In genomic region chr6:91152892-91153548, GRCm38 (mm10) we compare ENCODE assay signal across 9 mouse cellular contexts. TPM values are rescaled to one million over a fixed set of nuclear protein-coding genes. Genes with fewer than 3 reads are reported as not detected.
A peak's percentile ranks its signal among the peaks of the same experiment; 100 is the strongest.
DNase-seq lines count a peak whose midpoint lies in the region; ATAC-seq and TF ChIP-seq lines count a peak whose summit lies in the region.
"Had no signal": no experiment of that assay in that cellular context is flagged by ENCODE, and none has a peak within 500 bp of the region (broad histone marks: within the 10 kb centered on the region; RNA-seq: fewer than 3 reads in every experiment).

No protein-coding gene starts in this region.

- H3K4me2 ChIP-seq in liver, postnatal 0 days (ENCODE audit: low read depth, low read length), result peak overlapping the region; percentile 51

- no peak overlapping the region for H3K9ac ChIP-seq in liver, postnatal 0 days (replicated peaks)

- H3K9me3 ChIP-seq in liver, postnatal 0 days (ENCODE audit: low read length), result no peaks in the 10 kb centered on the region

- no peaks in the 10 kb centered on the region; the same call in 1 of the 2 replicates for H3K27me3 ChIP-seq in liver, postnatal 0 days (ENCODE audit: insufficient read depth, low read length)

- peak overlapping the region; percentile 31; the same call in 1 of the 2 replicates for H3K27ac ChIP-seq in liver, postnatal 0 days (ENCODE audit: low read depth)
- H3K27ac ChIP-seq in gastrocnemius, adult 2 months, result no peak overlapping the region

- WGBS in liver, postnatal 0 days (ENCODE audit: insufficient replicate concordance), result 25% methylated on average over 7 of the region's 7 CpGs

- peaks cover 37% of the 10 kb centered on the region for H3K4me1 ChIP-seq in liver, postnatal 0 days (ENCODE audit: insufficient read depth)

- no peak overlapping the region for H3K4me3 ChIP-seq in liver, postnatal 0 days (ENCODE audit: low read depth, low read length)
- H3K4me3 ChIP-seq in gastrocnemius, adult 2 months, result no peak overlapping the region

- ATAC-seq in liver, postnatal 0 days, result no peak

- TF ChIP-seq CTCF in liver, postnatal 0 days (IDR thresholded peaks at IDR 0.05; ENCODE audit: low read depth), result no peak
- no peak for TF ChIP-seq CTCF in gastrocnemius, adult 2 months (IDR thresholded peaks at IDR 0.05)

- peak; percentile 55 for DNase-seq in cerebellum, adult 11-12 months
- DNase-seq in cerebellum, postnatal 36 days, result no peak
- peak; percentile 48 for DNase-seq in right cerebral cortex, postnatal 25 days
- DNase-seq in right cerebral cortex, adult 18-20 months, result no peak
- DNase-seq in liver, postnatal 0 days, result no peak
- peak; percentile 41 for DNase-seq in thymus, postnatal 25 days
- DNase-seq in gastrocnemius, adult 2 months, result no peak
- no peak for DNase-seq in frontal cortex, postnatal 10 days (ENCODE audit: low spot score in 2 of 2)
- DNase-seq: heart, postnatal 14 days had no signal

- no peaks in the 10 kb centered on the region for H3K36me3 ChIP-seq in liver, postnatal 0 days (replicated peaks; ENCODE audit: insufficient read depth, low read length)

- no peak for TF ChIP-seq EP300 in liver, postnatal 0 days (IDR thresholded peaks at IDR 0.05; ENCODE audit: low read depth)

- intact Hi-C loops in gastrocnemius, adult 2 months (cut with DNase I), result no loop called here

RNA-seq across cellular contexts. Expression of gene Hdac11, which starts 3.4 kb away (rescaled TPM):
- 3.4 and 4.6 TPM in 2 replicates for polyA plus RNA-seq in liver, postnatal 0 days (2015; fragmentation: Nextera tagmentation; extraction: Ambion mirVana)
- 1 to 10 TPM; 5.1 to 6.5 TPM for total RNA-seq in gastrocnemius, adult 2 months (2021)

RNA-seq across cellular contexts. Expression of gene Nup210, which starts 36.4 kb away (rescaled TPM):
- polyA plus RNA-seq in liver, postnatal 0 days (2015; fragmentation: Nextera tagmentation; extraction: Ambion mirVana), result 8.5 and 11.8 TPM in 2 replicates
- 10 to 100 TPM; 18.8 to 31.7 TPM for total RNA-seq in gastrocnemius, adult 2 months (2021)

RNA-seq across cellular contexts. Expression of gene Fbln2, which starts 59.2 kb away (rescaled TPM):
- polyA plus RNA-seq in liver, postnatal 0 days (2015; fragmentation: Nextera tagmentation; extraction: Ambion mirVana), result 3.8 and 4.0 TPM in 2 replicates
- total RNA-seq in gastrocnemius, adult 2 months (2021), result 10 to 100 TPM; 43.6 to 64.7 TPM

Comparison
In these comparisons a context has a peak if more than half of its experiments do, and no peak if none do; other contexts are left out.
1. DNase-seq: peak in cerebellum, adult 11-12 months (single experiment), right cerebral cortex, postnatal 25 days (single experiment) and thymus, postnatal 25 days (single experiment); none in cerebellum, postnatal 36 days (0 of 2), right cerebral cortex, adult 18-20 months (single experiment), liver, postnatal 0 days (single experiment), gastrocnemius, adult 2 months (single experiment) and frontal cortex, postnatal 10 days (0 of 2).